Mouse (Mus musculus) erythroblast, embryonic 14.5 days (primary cell): ENCODE measurements around the gene Magi2. TPM values are rescaled to one million over a fixed set of nuclear protein-coding genes. Genes with fewer than 3 reads are reported as not detected.

Experiments used
- H3K27me3 ChIP-seq: 2 replicates; pipeline ENCODE4 v1.6.1; 2012; ENCODE audit warnings: inconsistent platforms; ENCODE audit not compliant: control insufficient read depth
- H3K36me3 ChIP-seq: 2 replicates; pipeline ENCODE4 v1.6.1; 2012; ENCODE audit warnings: mild to moderate bottlenecking, inconsistent platforms; ENCODE audit not compliant: control insufficient read depth
- H3K4me1 ChIP-seq: 2 replicates; pipeline ENCODE4 v1.6.1; 2012; ENCODE audit warnings: inconsistent platforms; ENCODE audit not compliant: control insufficient read depth
- H3K4me3 ChIP-seq: replicated peaks from 2 replicates; pipeline ENCODE3; 2012; ENCODE audit warnings: moderate library complexity, mild to moderate bottlenecking, inconsistent platforms
- H3K9me3 ChIP-seq: 2 replicates; pipeline ENCODE4 v1.6.1; 2012; ENCODE audit warnings: low read length, inconsistent platforms, mixed read lengths; ENCODE audit not compliant: control insufficient read depth
- GATA1 ChIP-seq: IDR thresholded peaks from 2 replicates; pipeline ENCODE4 v1.6.1; 2012; ENCODE audit warnings: low read length, inconsistent platforms, mixed read lengths
- TAL1 ChIP-seq: IDR thresholded peaks from 3 replicates; pipeline ENCODE4 v1.6.1; 2012; ENCODE audit warnings: low read length, inconsistent platforms, mixed read lengths
- polyA plus RNA-seq: library from polyadenylated mRNA; stranded (reverse); fragments of >175 nt; gene quantifications from 2 replicates; pipeline ENCODE4 v1.2.3, GENCODE M21; 2012

The Magi2 gene
- polyA plus RNA-seq, 1 experiment, result not detected

DNA sequence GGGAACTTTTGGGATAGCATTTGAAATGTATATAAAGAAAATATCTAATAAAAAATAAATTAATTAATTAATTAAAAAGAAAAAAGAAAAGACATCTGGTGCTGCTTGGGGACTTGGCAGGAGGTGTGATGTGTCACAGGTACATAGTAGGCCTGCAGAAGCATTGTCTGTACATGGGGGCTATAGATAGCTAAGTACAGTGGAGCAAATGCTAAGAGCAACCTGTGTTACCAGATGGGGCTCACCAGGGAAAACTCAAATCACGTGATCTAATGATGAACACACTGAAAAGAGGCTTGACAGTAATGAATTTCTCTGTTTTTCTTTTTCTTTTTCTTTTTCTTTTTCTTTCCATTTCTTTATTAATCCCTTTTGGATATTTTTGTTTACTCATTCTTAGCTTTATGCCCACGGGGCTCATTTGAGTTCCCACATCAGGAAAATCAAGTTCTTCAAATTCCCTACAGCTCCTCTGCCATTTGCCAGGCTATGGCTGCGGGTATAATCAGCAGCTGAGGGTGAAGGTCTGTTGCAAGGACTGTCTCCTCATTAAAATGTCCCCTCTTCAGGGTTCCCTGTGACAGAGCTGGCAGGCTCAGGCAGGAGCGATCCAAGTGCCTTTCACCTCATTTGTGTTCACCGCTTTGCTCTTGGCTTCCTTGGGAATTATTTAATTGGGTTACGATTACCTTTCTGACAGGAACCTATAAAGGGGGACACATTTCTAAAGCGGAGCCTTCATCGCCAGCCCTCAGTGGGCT lies 1058.4 kb downstream of the Magi2 start:
- H3K4me3 ChIP-seq, result no peak overlapping the region
- H3K27me3 ChIP-seq, result no peaks in the 10 kb centered on the region
- no peak for TF ChIP-seq GATA1
- TF ChIP-seq TAL1, result no peak
- H3K9me3 ChIP-seq, result no peaks in the 10 kb centered on the region
- H3K36me3 ChIP-seq, result no peaks in the 10 kb centered on the region
- H3K4me1 ChIP-seq, result no peaks in the 10 kb centered on the region

DNA sequence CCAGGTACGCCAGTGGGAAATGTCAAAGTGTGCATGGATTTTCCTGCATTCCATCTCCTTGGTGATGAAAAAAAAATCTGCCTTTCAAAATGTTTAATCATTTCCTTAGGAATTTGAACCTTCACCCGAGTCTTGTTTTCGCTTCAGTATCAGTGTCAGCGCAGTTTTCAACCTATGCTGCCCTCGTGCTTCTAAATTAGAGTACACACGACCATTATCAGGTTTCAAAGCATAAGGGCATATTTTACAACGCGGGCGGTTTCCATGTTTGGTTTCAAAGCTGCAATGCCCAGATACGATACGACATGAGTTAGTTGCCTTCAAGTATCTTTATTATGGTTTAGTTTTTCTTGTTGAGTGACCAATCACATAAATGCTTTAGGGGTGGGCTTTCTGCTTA lies 1067.7 kb downstream of the Magi2 start:
- no peaks in the 10 kb centered on the region for H3K27me3 ChIP-seq
- no peaks in the 10 kb centered on the region for H3K9me3 ChIP-seq
- H3K4me3 ChIP-seq, result no peak overlapping the region
- H3K36me3 ChIP-seq, result no peaks in the 10 kb centered on the region
- no peaks in the 10 kb centered on the region for H3K4me1 ChIP-seq
- TF ChIP-seq TAL1 (no peak), GATA1 (no peak)

DNA sequence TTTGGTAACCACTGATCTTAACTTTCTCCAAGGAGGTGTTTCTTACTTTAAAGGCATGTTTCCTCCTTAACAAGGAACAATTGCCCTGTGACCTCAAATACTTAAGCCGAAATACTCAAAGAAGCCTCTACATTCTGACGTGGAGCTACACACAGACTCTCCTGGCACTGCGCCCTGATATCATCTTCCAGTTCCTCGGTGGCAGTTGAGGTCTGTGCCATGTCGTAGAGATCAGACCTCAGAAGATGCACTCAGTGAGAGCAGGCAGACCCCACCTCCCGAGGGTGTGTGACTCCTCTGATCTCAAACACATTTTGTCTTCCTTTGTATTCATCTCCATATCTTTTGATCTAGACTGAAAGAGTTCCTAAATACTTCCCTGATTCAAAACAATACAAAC lies 1073.0 kb downstream of the Magi2 start:
- Histone ChIP-seq H3K36me3 (no peaks in the 10 kb centered on the region), H3K9me3 (no peaks in the 10 kb centered on the region), H3K27me3 (no peaks in the 10 kb centered on the region), H3K4me1 (no peaks in the 10 kb centered on the region), H3K4me3 (no peak overlapping the region)
- TF ChIP-seq TAL1, result no peak

DNA sequence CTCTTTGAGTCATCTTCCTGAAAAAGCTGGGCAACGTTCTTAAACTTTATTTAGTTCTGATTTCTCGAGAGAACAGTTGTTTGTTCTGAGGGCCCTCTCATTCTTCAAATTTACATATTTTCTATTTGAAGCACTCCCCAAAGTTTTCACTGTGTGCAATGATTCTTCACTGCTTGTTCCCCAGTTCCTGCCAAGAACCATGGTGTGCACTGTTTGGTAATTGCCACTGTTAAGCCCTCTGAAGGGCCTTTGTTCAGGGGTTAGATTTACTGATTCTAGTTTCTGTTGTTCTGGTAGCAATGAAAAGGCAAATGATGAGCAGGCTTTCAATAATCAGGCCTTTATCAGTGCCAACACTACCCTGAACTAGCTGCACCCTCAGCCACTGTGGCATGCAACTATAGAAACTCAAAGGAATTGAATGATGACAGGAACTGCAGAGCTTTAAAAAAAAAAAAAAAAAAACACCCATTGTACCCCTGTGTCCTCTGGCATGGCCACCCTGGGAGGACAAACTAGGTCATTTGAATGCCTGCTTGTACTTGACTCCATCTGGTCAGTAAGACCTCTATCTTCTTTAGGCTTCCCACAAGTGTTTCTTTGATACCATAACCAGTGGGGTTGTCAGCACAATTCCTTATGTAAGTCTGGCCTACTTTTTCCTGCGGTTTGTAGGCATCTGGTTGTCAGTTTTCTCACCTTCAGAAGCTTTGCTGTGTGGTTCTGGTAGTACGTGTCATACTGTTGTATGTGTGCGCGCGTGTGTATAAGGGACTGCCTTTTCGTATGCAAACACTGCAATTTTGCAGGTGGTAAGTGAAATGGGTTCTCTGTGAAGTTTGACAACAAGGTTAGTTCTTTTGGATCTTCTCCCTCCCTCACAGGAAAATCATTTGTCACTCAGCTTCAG lies 1076.5 kb downstream of the Magi2 start:
- Histone ChIP-seq H3K27me3 (no peaks in the 10 kb centered on the region), H3K4me1 (no peaks in the 10 kb centered on the region), H3K9me3 (no peaks in the 10 kb centered on the region), H3K36me3 (no peaks in the 10 kb centered on the region), H3K4me3 (no peak overlapping the region)
- TF ChIP-seq GATA1, result no peak
- no peak for TF ChIP-seq TAL1

DNA sequence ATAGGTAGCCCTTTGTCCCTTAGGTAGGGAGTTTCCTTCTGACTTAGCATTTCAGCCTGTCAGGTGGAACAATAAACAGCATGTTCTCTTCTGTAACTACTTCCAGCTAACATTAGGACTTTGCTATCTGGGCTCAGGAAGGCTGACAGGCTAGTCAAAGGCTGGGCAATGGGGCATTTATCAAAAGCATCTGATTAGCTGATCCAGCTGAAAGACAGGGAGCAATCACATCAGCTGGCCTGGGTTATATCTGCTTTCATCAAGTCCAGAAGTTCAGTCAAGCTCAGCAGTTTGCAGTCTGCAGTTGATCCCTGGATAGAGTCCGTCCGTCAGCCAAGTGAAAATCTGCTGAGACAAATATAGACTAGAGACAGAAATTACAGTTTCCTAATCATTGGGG lies 1094.1 kb downstream of the Magi2 start:
- no peaks in the 10 kb centered on the region for H3K27me3 ChIP-seq
- TF ChIP-seq TAL1, result no peak
- H3K36me3 ChIP-seq, result no peaks in the 10 kb centered on the region
- no peaks in the 10 kb centered on the region for H3K9me3 ChIP-seq
- H3K4me3 ChIP-seq, result no peak overlapping the region
- no peaks in the 10 kb centered on the region for H3K4me1 ChIP-seq

- Histone ChIP-seq H3K27me3 (no peaks in the 10 kb centered on the region), H3K4me1 (no peaks in the 10 kb centered on the region), H3K9me3 (no peaks in the 10 kb centered on the region), H3K4me3 (no peak overlapping the region), H3K36me3 (no peaks in the 10 kb centered on the region)
- TF ChIP-seq TAL1 (no peak), GATA1 (no peak)
These were observed 1098.5 kb downstream of the Magi2 start for GRCm38 (mm10) chr5:20325290-20325689.

DNA sequence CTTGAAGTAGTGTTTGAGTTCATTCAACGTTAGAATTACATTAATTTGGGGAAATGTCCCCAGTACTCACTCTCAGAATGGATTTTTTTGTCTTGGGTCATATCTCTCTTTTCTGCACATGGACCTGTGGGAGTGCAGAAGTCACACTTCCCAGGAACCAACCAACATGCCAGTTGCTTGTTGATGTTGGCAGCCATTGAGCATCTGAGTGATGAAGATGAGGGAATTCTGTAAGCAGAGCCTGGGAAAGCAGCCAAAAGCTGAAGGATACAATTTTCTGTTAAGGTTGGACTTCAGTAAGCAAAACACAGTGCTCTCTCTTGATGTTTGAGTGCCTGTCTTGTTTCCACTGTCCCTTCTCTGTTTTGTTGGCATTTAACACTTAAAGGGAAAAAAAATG lies 1102.1 kb downstream of the Magi2 start:
- Histone ChIP-seq H3K36me3 (no peaks in the 10 kb centered on the region), H3K4me3 (no peak overlapping the region), H3K27me3 (no peaks in the 10 kb centered on the region), H3K9me3 (no peaks in the 10 kb centered on the region), H3K4me1 (no peaks in the 10 kb centered on the region)
- TF ChIP-seq GATA1 (no peak), TAL1 (no peak)

- Histone ChIP-seq H3K4me1 (no peaks in the 10 kb centered on the region), H3K36me3 (no peaks in the 10 kb centered on the region), H3K9me3 (no peaks in the 10 kb centered on the region), H3K27me3 (no peaks in the 10 kb centered on the region), H3K4me3 (no peak overlapping the region)
- TF ChIP-seq TAL1 (no peak), GATA1 (no peak)
These were observed 1103.2 kb downstream of the Magi2 start for GRCm38 (mm10) chr5:20330025-20330424.

DNA sequence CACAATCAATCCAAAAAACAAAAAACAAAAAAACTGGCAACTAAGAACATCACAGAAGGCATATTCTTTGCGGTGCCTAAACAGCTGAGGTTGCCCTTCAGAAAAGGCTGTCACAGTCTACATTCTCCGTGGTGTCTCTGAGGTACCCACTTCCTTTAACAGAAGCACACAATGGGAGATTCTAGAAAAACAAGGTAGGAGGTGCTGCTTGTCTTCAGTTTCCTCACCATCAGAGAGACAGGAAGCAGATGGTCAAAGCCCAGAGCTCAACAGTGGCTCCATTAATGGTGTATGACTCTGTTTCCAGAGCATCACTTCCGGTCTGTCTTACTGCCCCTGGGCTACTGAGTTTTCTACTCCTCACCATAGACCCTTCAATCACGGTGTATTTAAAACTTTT lies 1105.7 kb downstream of the Magi2 start:
- Histone ChIP-seq H3K4me3 (no peak overlapping the region), H3K27me3 (no peaks in the 10 kb centered on the region), H3K4me1 (no peaks in the 10 kb centered on the region), H3K9me3 (no peaks in the 10 kb centered on the region), H3K36me3 (no peaks in the 10 kb centered on the region)
- TF ChIP-seq GATA1, result no peak
- no peak for TF ChIP-seq TAL1
